22 mouse cellular contexts compared by ENCODE assay signal in genomic region chr5:36057804-36058322, GRCm38 (mm10).
"Had no signal": no experiment of that assay in that cellular context is flagged by ENCODE, and none has a peak within 500 bp of the region (broad histone marks: within the 10 kb centered on the region; RNA-seq: fewer than 3 reads in every experiment).

No protein-coding gene starts in this region.

- DNase-seq: kidney, adult 11 months; kidney, adult 8-10 months; kidney, postnatal 25 days; layer of hippocampus, adult 9-11 months; liver; lung, adult 18-20 months; lung, postnatal 10 days; lung, postnatal 36 days; right cerebral cortex, postnatal 25 days; spleen, adult 18-20 months; thymus, postnatal 25 days had no signal

- H3K36me3 ChIP-seq: limb, embryonic 10.5 days; liver, embryonic 12.5 days; liver, embryonic 15.5 days; lung, embryonic 15.5 days; midbrain, embryonic 15.5 days; stomach, embryonic 15.5 days had no signal

- H3K27ac ChIP-seq: layer of hippocampus, adult 2 months; limb, embryonic 10.5 days; limb, embryonic 13.5 days; liver, embryonic 12.5 days; liver, embryonic 15.5 days; lung, embryonic 15.5 days; midbrain, embryonic 12.5 days; midbrain, embryonic 15.5 days; stomach, embryonic 15.5 days had no signal

- H3K4me1 ChIP-seq: limb, embryonic 10.5 days; limb, embryonic 13.5 days; liver, embryonic 12.5 days; liver, embryonic 15.5 days; lung, embryonic 15.5 days; megakaryocyte, embryonic 14.5 days; midbrain, embryonic 15.5 days had no signal

- H3K27me3 ChIP-seq: limb, embryonic 13.5 days; liver, embryonic 12.5 days; liver, embryonic 15.5 days; lung, embryonic 15.5 days; midbrain, embryonic 12.5 days; midbrain, embryonic 15.5 days; stomach, embryonic 15.5 days had no signal

- H3K4me2 ChIP-seq: limb, embryonic 13.5 days; liver, embryonic 12.5 days; liver, embryonic 15.5 days; lung, embryonic 15.5 days; midbrain, embryonic 12.5 days; midbrain, embryonic 15.5 days; stomach, embryonic 15.5 days had no signal

- H3K9me3 ChIP-seq: limb, embryonic 10.5 days; liver, embryonic 12.5 days; liver, embryonic 15.5 days; lung, embryonic 15.5 days; megakaryocyte, embryonic 14.5 days; midbrain, embryonic 15.5 days; stomach, embryonic 15.5 days had no signal

- H3K4me3 ChIP-seq: layer of hippocampus, adult 2 months; limb, embryonic 10.5 days; limb, embryonic 13.5 days; liver, embryonic 12.5 days; liver, embryonic 15.5 days; lung, embryonic 15.5 days; megakaryocyte, embryonic 14.5 days; midbrain, embryonic 12.5 days; midbrain, embryonic 15.5 days; stomach, embryonic 15.5 days had no signal

- H3K9ac ChIP-seq: limb, embryonic 13.5 days; liver, embryonic 12.5 days; liver, embryonic 15.5 days; lung, embryonic 15.5 days; midbrain, embryonic 12.5 days; midbrain, embryonic 15.5 days; stomach, embryonic 15.5 days had no signal

- ATAC-seq: inflammation-experienced regulatory T-cells, adult 6 months; liver, embryonic 12.5 days; midbrain, embryonic 15.5 days had no signal
